Mouse (Mus musculus): ENCODE results near the gene Vangl2. TPM values are rescaled to one million over a fixed set of nuclear protein-coding genes. Genes with fewer than 3 reads are reported as not detected.

Gene Vangl2
- 4.4 and 9.6 TPM in 2 replicates for polyA plus RNA-seq (2012; rRNA removed)

GRCm38 (mm10) chr1:172028394-172029275, at the start of gene Vangl2:
Gene Vangl2 (minus strand): TSS chr1:172028444.
- WGBS: 79% methylated on average over 21 of the region's 21 CpGs
- no peak for TF ChIP-seq CTCF (IDR thresholded peaks at IDR 0.05; ENCODE audit: insufficient read depth, low read length)
- TF ChIP-seq POLR2A (IDR thresholded peaks at IDR 0.05; ENCODE audit: borderline replicate concordance, extremely low read depth, low read depth, low read length): no peak
- Histone ChIP-seq H3K4me1 (ENCODE audit: control insufficient read depth, insufficient read depth, low read length) (0 out of 2 replicates have a peak, but pooled peaks cover 4% of the 10 kb centered on the region), H3K4me3 (replicated peaks; ENCODE audit: extremely low read depth, low read depth, low read length) (peak within 1 kb of the TSS; percentile 62)
- no peak for DNase-seq

- WGBS: 40% methylated on average over 5 of the region's 5 CpGs
- Histone ChIP-seq H3K4me1 (ENCODE audit: control insufficient read depth, insufficient read depth, low read length) (0 out of 2 replicates have a peak, but pooled peaks cover 2% of the 10 kb centered on the region), H3K4me3 (replicated peaks; ENCODE audit: extremely low read depth, low read depth, low read length) (no peak overlapping the region)
- no peak for TF ChIP-seq POLR2A (IDR thresholded peaks at IDR 0.05; ENCODE audit: borderline replicate concordance, extremely low read depth, low read depth, low read length)
- no peak for TF ChIP-seq CTCF (IDR thresholded peaks at IDR 0.05; ENCODE audit: insufficient read depth, low read length)
- no peak for DNase-seq
Measured at GRCm38 (mm10) chr1:172077981-172078380, 49.7 kb upstream of the Vangl2 start.

- H3K4me1 ChIP-seq (ENCODE audit: control insufficient read depth, insufficient read depth, low read length): no peaks in the 10 kb centered on the region
- WGBS: over 99% methylated on average over 7 of the region's 7 CpGs
- H3K4me3 ChIP-seq (replicated peaks; ENCODE audit: extremely low read depth, low read depth, low read length): no peak overlapping the region
- DNase-seq: no peak
- no peak for TF ChIP-seq CTCF (IDR thresholded peaks at IDR 0.05; ENCODE audit: insufficient read depth, low read length)
- no peak for TF ChIP-seq POLR2A (IDR thresholded peaks at IDR 0.05; ENCODE audit: borderline replicate concordance, extremely low read depth, low read depth, low read length)
Measured at GRCm38 (mm10) chr1:172072604-172073003, 44.4 kb upstream of the Vangl2 start.

GRCm38 (mm10) chr1:172071556-172071955, 43.3 kb upstream of the Vangl2 start:
- 79% methylated on average over 4 of the region's 4 CpGs for WGBS
- TF ChIP-seq CTCF (IDR thresholded peaks at IDR 0.05; ENCODE audit: insufficient read depth, low read length) (no peak), POLR2A (IDR thresholded peaks at IDR 0.05; ENCODE audit: borderline replicate concordance, extremely low read depth, low read depth, low read length) (no peak)
- Histone ChIP-seq H3K4me1 (ENCODE audit: control insufficient read depth, insufficient read depth, low read length) (no peaks in the 10 kb centered on the region), H3K4me3 (replicated peaks; ENCODE audit: extremely low read depth, low read depth, low read length) (no peak overlapping the region)
- no peak for DNase-seq

GRCm38 (mm10) chr1:172070227-172070626, 42.0 kb upstream of the Vangl2 start:
- 71% methylated on average over 6 of the region's 6 CpGs for WGBS
- DNase-seq: no peak
- Histone ChIP-seq H3K4me1 (ENCODE audit: control insufficient read depth, insufficient read depth, low read length) (no peaks in the 10 kb centered on the region), H3K4me3 (replicated peaks; ENCODE audit: extremely low read depth, low read depth, low read length) (no peak overlapping the region)
- TF ChIP-seq CTCF (IDR thresholded peaks at IDR 0.05; ENCODE audit: insufficient read depth, low read length): no peak
- no peak for TF ChIP-seq POLR2A (IDR thresholded peaks at IDR 0.05; ENCODE audit: borderline replicate concordance, extremely low read depth, low read depth, low read length)

GRCm38 (mm10) chr1:172064613-172065141, 36.4 kb upstream of the Vangl2 start:
- TF ChIP-seq CTCF (IDR thresholded peaks at IDR 0.05; ENCODE audit: insufficient read depth, low read length): no peak
- no peak for TF ChIP-seq POLR2A (IDR thresholded peaks at IDR 0.05; ENCODE audit: borderline replicate concordance, extremely low read depth, low read depth, low read length)
- no peak for DNase-seq
- Histone ChIP-seq H3K4me3 (replicated peaks; ENCODE audit: extremely low read depth, low read depth, low read length) (no peak overlapping the region), H3K4me1 (ENCODE audit: control insufficient read depth, insufficient read depth, low read length) (no peaks in the 10 kb centered on the region)
- 76% methylated on average over 13 of the region's 13 CpGs for WGBS

GRCm38 (mm10) chr1:172063291-172064023, 35.2 kb upstream of the Vangl2 start:
- Histone ChIP-seq H3K4me3 (replicated peaks; ENCODE audit: extremely low read depth, low read depth, low read length) (no peak overlapping the region), H3K4me1 (ENCODE audit: control insufficient read depth, insufficient read depth, low read length) (no peaks in the 10 kb centered on the region)
- TF ChIP-seq POLR2A (IDR thresholded peaks at IDR 0.05; ENCODE audit: borderline replicate concordance, extremely low read depth, low read depth, low read length) (no peak), CTCF (IDR thresholded peaks at IDR 0.05; ENCODE audit: insufficient read depth, low read length) (no peak)
- DNase-seq: no peak
- 57% methylated on average over 4 of the region's 4 CpGs for WGBS

- no peak for DNase-seq
- no peak for TF ChIP-seq POLR2A (IDR thresholded peaks at IDR 0.05; ENCODE audit: borderline replicate concordance, extremely low read depth, low read depth, low read length)
- 87% methylated on average over 2 of the region's 2 CpGs for WGBS
Measured at GRCm38 (mm10) chr1:172062101-172062500, 33.9 kb upstream of the Vangl2 start.

GRCm38 (mm10) chr1:172061217-172061616, 33.0 kb upstream of the Vangl2 start:
- H3K4me3 ChIP-seq (replicated peaks; ENCODE audit: extremely low read depth, low read depth, low read length): no peak overlapping the region
- no peaks in the 10 kb centered on the region for H3K4me1 ChIP-seq (ENCODE audit: control insufficient read depth, insufficient read depth, low read length)
- 42% methylated on average over 8 of the region's 8 CpGs for WGBS
- DNase-seq: no peak
- no peak for TF ChIP-seq CTCF (IDR thresholded peaks at IDR 0.05; ENCODE audit: insufficient read depth, low read length)
- TF ChIP-seq POLR2A (IDR thresholded peaks at IDR 0.05; ENCODE audit: borderline replicate concordance, extremely low read depth, low read depth, low read length): no peak

More at GRCm38 (mm10) chr1:172062101-172062500, 33.9 kb upstream of the Vangl2 start:
- H3K4me1 ChIP-seq (ENCODE audit: control insufficient read depth, insufficient read depth, low read length): no peaks in the 10 kb centered on the region
- no peak overlapping the region for H3K4me3 ChIP-seq (replicated peaks; ENCODE audit: extremely low read depth, low read depth, low read length)
